Mouse (Mus musculus): ENCODE measurements around the gene Mbnl2. TPM values are rescaled to one million over a fixed set of nuclear protein-coding genes. Genes with fewer than 3 reads are reported as not detected.

Mbnl2 gene
- polyA plus RNA-seq, 1 experiment from 2014 or later: 36.4 TPM

DNA sequence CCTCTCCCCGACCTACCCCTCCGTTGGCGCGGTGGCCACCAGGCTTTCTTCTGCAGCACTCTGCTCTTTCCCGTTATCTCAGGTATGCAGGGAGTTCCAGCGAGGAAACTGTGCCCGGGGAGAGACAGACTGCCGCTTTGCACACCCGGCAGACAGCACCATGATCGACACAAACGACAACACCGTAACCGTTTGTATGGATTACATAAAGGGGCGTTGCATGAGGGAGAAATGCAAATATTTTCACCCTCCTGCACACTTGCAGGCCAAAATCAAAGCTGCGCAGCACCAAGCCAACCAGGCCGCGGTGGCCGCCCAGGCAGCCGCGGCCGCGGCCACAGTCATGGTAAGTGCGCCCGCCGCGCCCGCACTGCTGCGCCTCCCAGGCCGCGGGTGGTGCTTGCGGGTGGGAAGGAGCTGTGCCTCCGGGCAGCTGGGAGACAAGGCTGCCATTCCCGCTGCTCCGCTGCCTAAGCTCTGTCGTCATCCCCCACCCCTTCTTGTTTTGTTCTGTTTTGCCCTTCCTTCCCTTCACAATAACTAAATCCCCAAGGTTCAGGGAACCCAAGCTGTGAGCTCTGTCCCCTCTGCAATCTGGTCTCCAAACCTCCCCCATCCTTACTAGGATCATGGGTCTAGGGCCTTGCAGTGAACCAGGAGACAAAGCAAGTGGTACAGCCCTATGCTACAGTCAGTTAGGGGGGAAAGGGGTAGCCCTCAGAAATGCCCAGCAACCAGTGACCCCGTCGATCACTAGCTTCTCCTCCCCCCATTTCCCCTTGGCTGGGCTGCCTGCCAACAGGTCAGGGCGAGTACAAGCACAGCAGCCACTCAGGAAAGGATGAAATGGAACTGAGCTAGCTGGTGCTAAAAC is 113.6 kb downstream of the Mbnl2 start:
- Histone ChIP-seq H3K4me3 (ENCODE audit: low read depth, low read length) (peak overlapping the region; percentile 31), H3K27me3 (ENCODE audit: control insufficient read depth, insufficient read depth, low read length) (no peaks in the 10 kb centered on the region; the same call in 1 of the 2 replicates), H3K4me1 (ENCODE audit: control insufficient read depth, insufficient read depth, low read length) (no peaks in the 10 kb centered on the region; the same call in 1 of the 2 replicates), H3K9me3 (ENCODE audit: control insufficient read depth, low read length) (no peaks in the 10 kb centered on the region), H3K27ac (ENCODE audit: low read depth, low read length) (peak overlapping the region; percentile 30; the same call in 1 of the 2 replicates), H3K9ac (ENCODE audit: low read length) (peak overlapping the region; percentile 66), H3K36me3 (ENCODE audit: control insufficient read depth, insufficient read depth, low read length) (no peaks in the 10 kb centered on the region; the same call in 1 of the 2 replicates), H3K4me2 (peak overlapping the region; percentile 58)
- ATAC-seq (ENCODE audit: low FRiP score) (peak; percentile 89), DNase-seq (ENCODE audit: low spot score, missing footprints) (peak; percentile 94)
- WGBS: 2% methylated on average over 38 of the region's 38 CpGs

GRCm38 (mm10) chr14:120390231-120390944 is 114.9 kb downstream of the Mbnl2 start:
- Histone ChIP-seq H3K9me3 (ENCODE audit: control insufficient read depth, low read length) (no peaks in the 10 kb centered on the region), H3K4me1 (ENCODE audit: control insufficient read depth, insufficient read depth, low read length) (no peaks in the 10 kb centered on the region; the same call in 1 of the 2 replicates), H3K27ac (ENCODE audit: low read depth, low read length) (no peak overlapping the region), H3K4me2 (no peak overlapping the region), H3K27me3 (ENCODE audit: control insufficient read depth, insufficient read depth, low read length) (no peaks in the 10 kb centered on the region; the same call in 1 of the 2 replicates), H3K36me3 (ENCODE audit: control insufficient read depth, insufficient read depth, low read length) (no peaks in the 10 kb centered on the region; the same call in 1 of the 2 replicates), H3K4me3 (ENCODE audit: low read depth, low read length) (no peak overlapping the region), H3K9ac (ENCODE audit: low read length) (no peak overlapping the region)
- 93% methylated on average over 10 of the region's 10 CpGs for WGBS
- DNase-seq (ENCODE audit: low spot score, missing footprints) (no peak), ATAC-seq (ENCODE audit: low FRiP score) (no peak)

DNA sequence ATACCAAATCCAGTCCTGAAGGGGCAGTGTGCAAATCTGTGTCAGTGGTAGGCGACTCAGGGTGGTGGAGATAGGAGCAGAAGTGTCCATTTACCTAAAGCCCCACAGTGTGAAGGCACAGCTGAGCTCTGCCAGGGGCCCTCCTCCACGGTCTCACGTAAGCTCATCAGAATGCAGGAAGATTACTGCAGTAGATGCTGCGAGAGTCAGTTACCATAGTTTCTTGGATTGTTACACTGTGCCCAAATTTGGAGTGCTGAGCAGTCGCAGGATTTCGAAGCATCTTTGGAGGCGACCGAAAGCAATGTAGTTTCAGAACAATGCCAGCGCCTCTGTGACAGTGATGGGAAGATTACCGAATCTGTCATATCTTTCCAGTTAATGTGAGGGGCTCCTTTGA is 116.2 kb downstream of the Mbnl2 start:
- ATAC-seq (ENCODE audit: low FRiP score): no peak
- DNase-seq (ENCODE audit: low spot score, missing footprints): no peak
- 76% methylated on average over 10 of the region's 10 CpGs for WGBS

DNA sequence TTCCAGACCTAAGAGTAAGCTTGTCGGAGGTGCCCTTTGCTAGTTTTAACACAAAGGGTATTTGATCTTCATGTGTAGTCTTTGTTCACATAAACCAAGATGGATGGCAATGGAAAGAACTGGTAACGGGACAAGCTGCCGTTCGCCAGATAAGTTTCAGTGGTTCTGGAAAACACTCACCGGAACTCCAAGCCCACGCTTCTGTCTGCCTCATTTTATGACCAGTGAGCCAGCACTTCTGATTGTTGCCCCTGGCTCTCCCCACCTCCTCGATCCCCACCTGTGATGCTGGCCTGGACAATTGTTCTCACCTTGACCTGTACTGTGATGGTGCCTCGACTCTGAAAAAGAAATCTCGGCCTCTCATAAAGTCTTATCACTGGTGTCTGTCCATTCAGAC is 117.0 kb downstream of the Mbnl2 start:
- no peak for ATAC-seq (ENCODE audit: low FRiP score)
- no peaks in the 10 kb centered on the region; the same call in 1 of the 2 replicates for H3K4me1 ChIP-seq (ENCODE audit: control insufficient read depth, insufficient read depth, low read length)
- H3K9me3 ChIP-seq (ENCODE audit: control insufficient read depth, low read length): no peaks in the 10 kb centered on the region
- no peaks in the 10 kb centered on the region; the same call in 1 of the 2 replicates for H3K36me3 ChIP-seq (ENCODE audit: control insufficient read depth, insufficient read depth, low read length)
- no peak overlapping the region for H3K4me2 ChIP-seq
- 90% methylated on average over 9 of the region's 9 CpGs for WGBS
- no peaks in the 10 kb centered on the region; the same call in 1 of the 2 replicates for H3K27me3 ChIP-seq (ENCODE audit: control insufficient read depth, insufficient read depth, low read length)
- DNase-seq (ENCODE audit: low spot score, missing footprints): no peak
- H3K4me3 ChIP-seq (ENCODE audit: low read depth, low read length): no peak overlapping the region
- no peak overlapping the region for H3K9ac ChIP-seq (ENCODE audit: low read length)
- H3K27ac ChIP-seq (ENCODE audit: low read depth, low read length): no peak overlapping the region

More for the DNA sequence above, 116.2 kb downstream of the Mbnl2 start:
- Histone ChIP-seq H3K9ac (ENCODE audit: low read length) (no peak overlapping the region), H3K9me3 (ENCODE audit: control insufficient read depth, low read length) (no peaks in the 10 kb centered on the region), H3K4me1 (ENCODE audit: control insufficient read depth, insufficient read depth, low read length) (no peaks in the 10 kb centered on the region; the same call in 1 of the 2 replicates), H3K36me3 (ENCODE audit: control insufficient read depth, insufficient read depth, low read length) (no peaks in the 10 kb centered on the region; the same call in 1 of the 2 replicates), H3K27me3 (ENCODE audit: control insufficient read depth, insufficient read depth, low read length) (no peaks in the 10 kb centered on the region; the same call in 1 of the 2 replicates), H3K27ac (ENCODE audit: low read depth, low read length) (no peak overlapping the region), H3K4me2 (no peak overlapping the region), H3K4me3 (ENCODE audit: low read depth, low read length) (no peak overlapping the region)

- H3K4me3 ChIP-seq (ENCODE audit: low read depth, low read length): no peak overlapping the region
- no peaks in the 10 kb centered on the region; the same call in 1 of the 2 replicates for H3K27me3 ChIP-seq (ENCODE audit: control insufficient read depth, insufficient read depth, low read length)
- no peak overlapping the region for H3K4me2 ChIP-seq
- no peak overlapping the region for H3K9ac ChIP-seq (ENCODE audit: low read length)
- no peak overlapping the region for H3K27ac ChIP-seq (ENCODE audit: low read depth, low read length)
- H3K36me3 ChIP-seq (ENCODE audit: control insufficient read depth, insufficient read depth, low read length): no peaks in the 10 kb centered on the region; the same call in 1 of the 2 replicates
- DNase-seq (ENCODE audit: low spot score, missing footprints) (no peak), ATAC-seq (ENCODE audit: low FRiP score) (no peak)
- H3K4me1 ChIP-seq (ENCODE audit: control insufficient read depth, insufficient read depth, low read length): no peaks in the 10 kb centered on the region; the same call in 1 of the 2 replicates
- WGBS: 82% methylated on average over 8 of the region's 8 CpGs
- H3K9me3 ChIP-seq (ENCODE audit: control insufficient read depth, low read length): no peaks in the 10 kb centered on the region
Observed at GRCm38 (mm10) chr14:120393441-120393840, 118.0 kb downstream of the Mbnl2 start.

- H3K4me1 ChIP-seq (ENCODE audit: control insufficient read depth, insufficient read depth, low read length): no peaks in the 10 kb centered on the region; the same call in 1 of the 2 replicates
- no peak overlapping the region for H3K4me3 ChIP-seq (ENCODE audit: low read depth, low read length)
- no peak for DNase-seq (ENCODE audit: low spot score, missing footprints)
- no peak overlapping the region for H3K9ac ChIP-seq (ENCODE audit: low read length)
- 38% methylated on average over 3 of the region's 3 CpGs for WGBS
- no peaks in the 10 kb centered on the region for H3K9me3 ChIP-seq (ENCODE audit: control insufficient read depth, low read length)
- ATAC-seq (ENCODE audit: low FRiP score): no peak
- no peaks in the 10 kb centered on the region; the same call in 1 of the 2 replicates for H3K36me3 ChIP-seq (ENCODE audit: control insufficient read depth, insufficient read depth, low read length)
- H3K4me2 ChIP-seq: no peak overlapping the region
- H3K27ac ChIP-seq (ENCODE audit: low read depth, low read length): no peak overlapping the region
- H3K27me3 ChIP-seq (ENCODE audit: control insufficient read depth, insufficient read depth, low read length): no peaks in the 10 kb centered on the region; the same call in 1 of the 2 replicates
Observed at GRCm38 (mm10) chr14:120394216-120394615, 118.7 kb downstream of the Mbnl2 start.

DNA sequence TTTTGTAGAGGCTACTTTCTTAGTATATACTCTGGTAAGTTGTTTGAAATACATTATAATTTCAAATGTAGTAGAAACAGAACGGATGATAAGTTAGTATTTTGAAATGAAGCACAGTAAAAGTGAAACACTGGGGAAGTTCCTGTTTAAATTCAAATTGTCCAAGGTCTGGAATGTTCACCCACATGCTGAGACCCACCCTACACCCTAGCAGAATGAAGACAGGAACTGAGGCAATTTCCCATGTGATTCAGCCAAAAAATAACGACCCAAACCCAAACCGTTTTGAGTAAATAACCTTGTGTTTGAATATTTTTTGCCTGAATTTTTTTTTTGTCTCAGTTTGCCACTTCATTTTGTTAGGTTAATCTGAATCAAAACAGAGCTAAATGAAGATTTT is 119.4 kb downstream of the Mbnl2 start:
- Histone ChIP-seq H3K36me3 (ENCODE audit: control insufficient read depth, insufficient read depth, low read length) (no peaks in the 10 kb centered on the region; the same call in 1 of the 2 replicates), H3K4me2 (no peak overlapping the region), H3K27ac (ENCODE audit: low read depth, low read length) (no peak overlapping the region), H3K4me3 (ENCODE audit: low read depth, low read length) (no peak overlapping the region), H3K27me3 (ENCODE audit: control insufficient read depth, insufficient read depth, low read length) (no peaks in the 10 kb centered on the region; the same call in 1 of the 2 replicates), H3K9me3 (ENCODE audit: control insufficient read depth, low read length) (no peaks in the 10 kb centered on the region), H3K4me1 (ENCODE audit: control insufficient read depth, insufficient read depth, low read length) (no peaks in the 10 kb centered on the region; the same call in 1 of the 2 replicates), H3K9ac (ENCODE audit: low read length) (no peak overlapping the region)
- ATAC-seq (ENCODE audit: low FRiP score) (no peak), DNase-seq (ENCODE audit: low spot score, missing footprints) (no peak)
- 84% methylated on average over 3 of the region's 3 CpGs for WGBS

GRCm38 (mm10) chr14:120395501-120395900 is 120.0 kb downstream of the Mbnl2 start:
- Histone ChIP-seq H3K4me3 (ENCODE audit: low read depth, low read length) (no peak overlapping the region), H3K9me3 (ENCODE audit: control insufficient read depth, low read length) (no peaks in the 10 kb centered on the region), H3K36me3 (ENCODE audit: control insufficient read depth, insufficient read depth, low read length) (no peaks in the 10 kb centered on the region), H3K27me3 (ENCODE audit: control insufficient read depth, insufficient read depth, low read length) (no peaks in the 10 kb centered on the region), H3K4me2 (no peak overlapping the region), H3K27ac (ENCODE audit: low read depth, low read length) (no peak overlapping the region), H3K9ac (ENCODE audit: low read length) (no peak overlapping the region), H3K4me1 (ENCODE audit: control insufficient read depth, insufficient read depth, low read length) (no peaks in the 10 kb centered on the region; the same call in 1 of the 2 replicates)
- ATAC-seq (ENCODE audit: low FRiP score): no peak
- 88% methylated on average over 9 of the region's 9 CpGs for WGBS
- DNase-seq (ENCODE audit: low spot score, missing footprints): no peak
